Mouse (Mus musculus): ENCODE measurements around the gene Slc9a9.

DNA sequence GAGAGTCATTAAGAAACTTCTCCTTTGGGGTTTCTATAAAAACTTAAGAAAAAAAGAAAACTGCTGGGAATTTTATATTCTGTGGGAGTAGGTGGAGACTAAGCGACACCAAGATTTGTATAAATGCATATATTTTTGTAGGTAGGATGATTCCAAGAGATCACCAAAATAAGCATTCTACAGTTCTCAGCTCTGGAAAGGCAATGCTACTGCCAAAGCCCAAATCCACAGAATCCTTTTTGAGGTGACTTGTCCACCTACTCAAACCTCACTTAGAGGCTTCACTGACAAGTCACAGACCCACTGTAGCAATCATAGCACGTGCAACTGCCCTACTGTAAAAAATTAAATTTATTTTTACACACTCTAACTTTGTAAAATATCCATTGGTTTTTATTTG, 303.0 kb downstream of the Slc9a9 start:
- TF ChIP-seq POLR2A (IDR thresholded peaks at IDR 0.05; ENCODE audit: borderline replicate concordance, control insufficient read depth, low read depth, low read length) (no peak), CTCF (IDR thresholded peaks at IDR 0.05; ENCODE audit: control insufficient read depth, insufficient read depth, low read length) (no peak)

All from bone marrow, adult 2 months (tissue).